Comparison of ENCODE assay signal across 11 mouse cellular contexts in the genomic region with DNA sequence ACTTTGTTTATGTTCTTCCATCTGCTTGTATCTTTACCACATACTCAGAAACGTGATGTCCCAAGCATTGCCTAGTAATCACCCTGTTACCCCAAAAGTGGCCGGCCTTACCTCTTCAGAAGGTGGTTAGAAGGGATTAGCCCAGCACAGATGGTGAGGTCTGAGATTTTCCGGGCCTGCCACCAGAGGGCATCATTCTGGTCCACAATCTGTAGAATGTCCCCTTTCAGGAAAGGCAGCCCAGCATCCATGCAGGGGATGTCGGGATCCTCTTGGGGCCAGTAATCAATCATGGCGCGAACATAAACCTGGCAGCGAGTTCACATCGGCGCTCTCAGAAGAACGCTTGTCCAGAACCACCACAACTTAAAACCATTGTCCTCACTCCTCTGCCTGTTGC. TPM values are rescaled to one million over a fixed set of nuclear protein-coding genes. Genes with fewer than 3 reads are reported as not detected.
DNase-seq lines count a peak whose midpoint lies in the region; ATAC-seq and TF ChIP-seq lines count a peak whose summit lies in the region.
"Had no signal": no experiment of that assay in that cellular context is flagged by ENCODE, and none has a peak within 500 bp of the region (broad histone marks: within the 10 kb centered on the region; RNA-seq: fewer than 3 reads in every experiment).

No protein-coding gene starts in this region.

- no peak overlapping the region for H3K4me2 ChIP-seq in heart, embryonic 12.5 days
- H3K4me2 ChIP-seq in CH12.LX (ENCODE audit: insufficient read depth, low read depth, poor library complexity, severe bottlenecking): no peak overlapping the region
- no peak overlapping the region for H3K4me2 ChIP-seq in stomach, postnatal 0 days (replicated peaks; ENCODE audit: low read depth)
- H3K4me2 ChIP-seq in midbrain, embryonic 14.5 days (ENCODE audit: low read length): no peak overlapping the region
- H3K4me2 ChIP-seq: liver, embryonic 15.5 days; stomach, embryonic 15.5 days had no signal

- TF ChIP-seq EP300 in CH12.LX (IDR thresholded peaks at IDR 0.05; ENCODE audit: low read length): no peak
- no peak for TF ChIP-seq EP300 in stomach, postnatal 0 days (optimal IDR thresholded peaks at IDR 0.05)

- ATAC-seq in heart, embryonic 12.5 days (ENCODE audit: insufficient number of reproducible peaks, low FRiP score): no peak
- ATAC-seq in stomach, postnatal 0 days (ENCODE audit: low FRiP score, low TSS enrichment): no peak
- ATAC-seq in midbrain, embryonic 14.5 days (ENCODE audit: low FRiP score, low TSS enrichment): no peak

- intact Hi-C loops in heart, postnatal 14 days (cut with DNase I): loop anchor here (5.0 kb wide), 2 partner anchors 77 to 137 kb away; no protein-coding TSS in a partner anchor

- TF ChIP-seq POLR2A in CH12.LX (IDR thresholded peaks at IDR 0.05; ENCODE audit: low read depth, low read length): no peak

- in situ Hi-C loops in CH12.LX (cut with MboI; ENCODE audit: low pct_ligation_motif_present, low pct_unique_long_range_greater_than_20kb, low sequenced_read_pairs): loop anchor here (25.0 kb wide), 1 partner anchor 382 kb away; no protein-coding TSS in a partner anchor

- H3K79me2 ChIP-seq in CH12.LX (replicated peaks; ENCODE audit: control insufficient read depth, extremely low read depth, insufficient read depth, poor library complexity, severe bottlenecking): no peaks in the 10 kb centered on the region

- TF ChIP-seq CTCF in CH12.LX (conservative IDR thresholded peaks at IDR 0.05 in 1 of 2, IDR thresholded peaks at IDR 0.05 in 1 of 2; ENCODE audit: low read depth in 2 of 2, low read length in 2 of 2): peak in 1 of 2 experiments; percentile 71; a peak in 3 of 4 replicates
- TF ChIP-seq CTCF in stomach, postnatal 0 days (IDR thresholded peaks at IDR 0.05; ENCODE audit: low read depth): peak; percentile 68

- dilution Hi-C loops in CH12.LX (cut with MboI; ENCODE audit: extremely low pct_ligation_motif_present, extremely low pct_unique_long_range_greater_than_20kb, low sequenced_read_pairs): no loop called here

- no peak overlapping the region for H3K4me3 ChIP-seq in heart, embryonic 12.5 days
- H3K4me3 ChIP-seq in CH12.LX (replicated peaks in 1 of 3; ENCODE audit: low read depth in 2 of 3, low read length in 2 of 3, poor library complexity in 1 of 3): no peak overlapping the region
- H3K4me3 ChIP-seq in stomach, postnatal 0 days (ENCODE audit: low read depth, low read length): no peak overlapping the region
- H3K4me3 ChIP-seq in midbrain, embryonic 14.5 days (replicated peaks; ENCODE audit: low read depth, low read length): no peak overlapping the region
- H3K4me3 ChIP-seq: liver, embryonic 15.5 days; stomach, embryonic 15.5 days had no signal

- no peak overlapping the region for H3K27ac ChIP-seq in heart, embryonic 12.5 days (ENCODE audit: poor library complexity, severe bottlenecking)
- no peak overlapping the region for H3K27ac ChIP-seq in CH12.LX (ENCODE audit: insufficient read depth, low read depth)
- H3K27ac ChIP-seq in stomach, postnatal 0 days (replicated peaks): no peak overlapping the region
- no peak overlapping the region for H3K27ac ChIP-seq in midbrain, embryonic 14.5 days (replicated peaks; ENCODE audit: low read depth, low read length)
- H3K27ac ChIP-seq: liver, embryonic 15.5 days; stomach, embryonic 15.5 days had no signal

- no peak overlapping the region for H3K9ac ChIP-seq in heart, embryonic 12.5 days
- H3K9ac ChIP-seq in CH12.LX (ENCODE audit: insufficient read depth, low read depth): no peak overlapping the region
- H3K9ac ChIP-seq in stomach, postnatal 0 days (ENCODE audit: low read length): no peak overlapping the region
- no peak overlapping the region for H3K9ac ChIP-seq in midbrain, embryonic 14.5 days (replicated peaks; ENCODE audit: low read length)
- H3K9ac ChIP-seq: liver, embryonic 15.5 days; stomach, embryonic 15.5 days had no signal

- 72% methylated on average over 10 of the region's 10 CpGs for WGBS in heart, embryonic 12.5 days
- WGBS in stomach, postnatal 0 days: 74% methylated on average over 10 of the region's 10 CpGs
- 77% methylated on average over 10 of the region's 10 CpGs for WGBS in midbrain, embryonic 14.5 days

- H3K4me1 ChIP-seq in heart, embryonic 12.5 days (replicated peaks): no peaks in the 10 kb centered on the region
- H3K4me1 ChIP-seq in CH12.LX (ENCODE audit: control insufficient read depth in 1 of 2, insufficient read depth in 2 of 2): peaks cover 0 to 3% of the 10 kb centered on the region in 2 experiments; a peak in 1 of 4 replicates
- no peaks in the 10 kb centered on the region for H3K4me1 ChIP-seq in stomach, postnatal 0 days (replicated peaks; ENCODE audit: control insufficient read depth, insufficient read depth)
- H3K4me1 ChIP-seq in midbrain, embryonic 14.5 days (ENCODE audit: control insufficient read depth, insufficient read depth, low read length): no peaks in the 10 kb centered on the region
- H3K4me1 ChIP-seq: liver, embryonic 15.5 days; stomach, embryonic 15.5 days had no signal

- peaks cover 8% of the 10 kb centered on the region; the same call in 1 of the 2 replicates for H3K9me3 ChIP-seq in heart, embryonic 12.5 days (replicated peaks)
- H3K9me3 ChIP-seq in CH12.LX (replicated peaks; ENCODE audit: low read length): peaks cover 2% of the 10 kb centered on the region
- H3K9me3 ChIP-seq in stomach, postnatal 0 days (ENCODE audit: control insufficient read depth, low read length): no peaks in the 10 kb centered on the region
- no peaks in the 10 kb centered on the region for H3K9me3 ChIP-seq in midbrain, embryonic 14.5 days (ENCODE audit: control insufficient read depth, low read length)
- H3K9me3 ChIP-seq: liver, embryonic 15.5 days; stomach, embryonic 15.5 days had no signal

- TF ChIP-seq RAD21 in CH12.LX (IDR thresholded peaks at IDR 0.05; ENCODE audit: low read depth, low read length): peak; percentile 38

- H3K36me3 ChIP-seq in heart, embryonic 12.5 days: no peaks in the 10 kb centered on the region
- H3K36me3 ChIP-seq in CH12.LX (replicated peaks in 1 of 2; ENCODE audit: control insufficient read depth in 1 of 2, insufficient read depth in 1 of 2, low read length in 1 of 2): no peaks in the 10 kb centered on the region
- no peaks in the 10 kb centered on the region for H3K36me3 ChIP-seq in stomach, postnatal 0 days (ENCODE audit: control insufficient read depth, insufficient read depth, low read length)
- no peaks in the 10 kb centered on the region for H3K36me3 ChIP-seq in midbrain, embryonic 14.5 days (ENCODE audit: control insufficient read depth, insufficient read depth, low read length)
- H3K36me3 ChIP-seq: liver, embryonic 15.5 days; stomach, embryonic 15.5 days had no signal

- no peaks in the 10 kb centered on the region for H3K27me3 ChIP-seq in heart, embryonic 12.5 days (replicated peaks)
- H3K27me3 ChIP-seq in CH12.LX (replicated peaks): no peaks in the 10 kb centered on the region
- H3K27me3 ChIP-seq in stomach, postnatal 0 days (ENCODE audit: control insufficient read depth, insufficient read depth, low read length): no peaks in the 10 kb centered on the region
- H3K27me3 ChIP-seq in midbrain, embryonic 14.5 days (ENCODE audit: control insufficient read depth, insufficient read depth, low read length): no peaks in the 10 kb centered on the region
- H3K27me3 ChIP-seq: liver, embryonic 15.5 days; stomach, embryonic 15.5 days had no signal

- peak; percentile 25 to 32 for DNase-seq in heart, postnatal 14 days
- peak; percentile 35 for DNase-seq in CH12.LX (ENCODE audit: extremely low read depth)
- DNase-seq in adrenal gland, postnatal 25 days: peak; percentile 46
- DNase-seq in kidney, postnatal 25 days: peak; percentile 56 to 63
- DNase-seq in stomach, postnatal 0 days (ENCODE audit: low spot score): peak; percentile 33
- DNase-seq in layer of hippocampus, postnatal 36 days: no peak
- DNase-seq in midbrain, embryonic 14.5 days: no peak

TF ChIP-seq in CH12.LX, 34 proteins besides CTCF, POLR2A, EP300 and RAD21:
- TF ChIP-seq CHD2 (IDR thresholded peaks at IDR 0.05; ENCODE audit: low read length) (no peak), SMC3 (IDR thresholded peaks at IDR 0.05; ENCODE audit: low read depth, low read length) (peak; percentile 73)

RNA-seq across cellular contexts. Expression of a gene that starts 18.6 kb away (rescaled TPM):
- under 1 TPM in 1 of 2 experiments, not detected in 1; 0.12 TPM for total RNA-seq in heart, postnatal 14 days (2021)
- polyA plus RNA-seq in heart, embryonic 12.5 days (2016; fragmentation: Nextera tagmentation; extraction: Ambion mirVana): 0.29 and 0.35 TPM in 2 replicates
- total RNA-seq in CH12.LX (2012; rRNA removed): 1.1 and 1.7 TPM in 2 replicates
- 0.79 and 1.1 TPM in 2 replicates for total RNA-seq in CH12.LX (2014; rRNA removed)
- 1.6 and 2.8 TPM in 2 replicates for polyA plus RNA-seq in CH12.LX (2012; ENCODE audit: insufficient read length, low read depth)
- total RNA-seq in adrenal gland, postnatal 25 days (2021): 0.71 TPM in 1 of 2 replicates, not detected in the other
- 0.12 and 0.13 TPM in 2 replicates for polyA plus RNA-seq in stomach, postnatal 0 days (2015; fragmentation: Nextera tagmentation; extraction: Ambion mirVana)
- 1 to 10 TPM; 1.9 TPM for total RNA-seq in layer of hippocampus, postnatal 36 days (2021)
- polyA plus RNA-seq in midbrain, embryonic 14.5 days (2014; fragmentation: Nextera tagmentation; extraction: Ambion mirVana): 0.89 and 1.4 TPM in 2 replicates

RNA-seq across cellular contexts. Expression of a gene that starts 24.3 kb away (rescaled TPM):
- 1 to 10 TPM; 3.5 to 5.1 TPM for total RNA-seq in heart, postnatal 14 days (2021)
- 17.6 and 22.2 TPM in 2 replicates for polyA plus RNA-seq in heart, embryonic 12.5 days (2016; fragmentation: Nextera tagmentation; extraction: Ambion mirVana)
- 4.0 and 4.4 TPM in 2 replicates for total RNA-seq in CH12.LX (2012; rRNA removed)
- total RNA-seq in CH12.LX (2014; rRNA removed): 8.5 and 10.3 TPM in 2 replicates
- polyA plus RNA-seq in CH12.LX (2012; ENCODE audit: insufficient read length, low read depth): 6.0 and 8.2 TPM in 2 replicates
- 16.5 and 18.0 TPM in 2 replicates for total RNA-seq in adrenal gland, postnatal 25 days (2021)
- polyA plus RNA-seq in stomach, postnatal 0 days (2015; fragmentation: Nextera tagmentation; extraction: Ambion mirVana): 16.4 and 18.3 TPM in 2 replicates
- 10 to 100 TPM; 28.0 to 28.6 TPM for total RNA-seq in layer of hippocampus, postnatal 36 days (2021)
- 24.3 and 48.2 TPM in 2 replicates for polyA plus RNA-seq in midbrain, embryonic 14.5 days (2014; fragmentation: Nextera tagmentation; extraction: Ambion mirVana)

RNA-seq across cellular contexts. Expression of a gene that starts 49.8 kb away (rescaled TPM):
- total RNA-seq in heart, postnatal 14 days (2021): not detected
- not detected in 2 replicates for polyA plus RNA-seq in heart, embryonic 12.5 days (2016; fragmentation: Nextera tagmentation; extraction: Ambion mirVana)
- total RNA-seq in CH12.LX (2012; rRNA removed) (not detected in 2 replicates), CH12.LX (2014; rRNA removed) (not detected in 2 replicates)
- polyA plus RNA-seq in CH12.LX (2012; ENCODE audit: insufficient read length, low read depth): not detected in 2 replicates
- not detected in 2 replicates for total RNA-seq in adrenal gland, postnatal 25 days (2021)
- polyA plus RNA-seq in stomach, postnatal 0 days (2015; fragmentation: Nextera tagmentation; extraction: Ambion mirVana): 0.12 TPM in 1 of 2 replicates, not detected in the other
- not detected for total RNA-seq in layer of hippocampus, postnatal 36 days (2021)
- 4.1 TPM in 1 of 2 replicates, not detected in the other for polyA plus RNA-seq in midbrain, embryonic 14.5 days (2014; fragmentation: Nextera tagmentation; extraction: Ambion mirVana)
- polyA plus RNA-seq: embryonic facial prominence, embryonic 14.5 days; liver, embryonic 15.5 days; stomach, embryonic 15.5 days had no signal

Comparison
In these comparisons a context has a peak if more than half of its experiments do, and no peak if none do; other contexts are left out.
1. DNase-seq: peak in heart, postnatal 14 days (2 of 2), CH12.LX (single experiment), adrenal gland, postnatal 25 days (single experiment), kidney, postnatal 25 days (2 of 2) and stomach, postnatal 0 days (single experiment); none in layer of hippocampus, postnatal 36 days (0 of 2) and midbrain, embryonic 14.5 days (single experiment).